Mouse (Mus musculus) embryonic fibroblast, embryonic 13.5 days (primary cell): ENCODE measurements at regions not wholly inside any gene's neighbourhood (a gene's known extent, or its start where the extent isn't known, plus 50 kb on each side); places are given as distances from the start of the nearest gene placed in this dataset.

Experiments
- CTCF ChIP-seq: IDR thresholded peaks from 2 replicates; pipeline ENCODE4 v1.5.1; 2011; ENCODE audit warnings: mild to moderate bottlenecking, control low read depth, low read length, moderate library complexity, borderline replicate concordance; ENCODE audit not compliant: insufficient read depth
- POLR2A ChIP-seq: IDR thresholded peaks from 2 replicates; pipeline ENCODE4 v1.6.1; 2011; ENCODE audit warnings: low read depth, mild to moderate bottlenecking, control low read depth, low read length, moderate library complexity

DNA sequence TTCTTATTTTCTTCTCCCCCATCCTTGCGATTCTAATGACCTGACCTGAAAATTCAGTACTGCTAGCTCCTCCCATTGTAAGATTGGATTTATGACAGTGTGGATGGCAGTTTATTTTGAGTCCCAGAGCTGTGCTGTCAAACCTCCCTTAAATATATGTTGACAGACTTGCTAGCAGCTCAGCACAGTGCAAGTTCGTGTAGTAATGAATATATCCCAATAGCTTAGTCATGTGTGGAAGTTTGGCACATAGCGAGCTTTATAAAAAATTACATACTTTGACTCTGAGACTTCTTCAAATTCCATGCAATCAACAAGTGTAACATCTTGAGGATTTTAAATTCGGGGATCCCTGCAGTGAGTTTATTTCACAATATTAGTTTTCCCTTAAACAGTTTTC lies 243.5 kb downstream of the Slc16a7 start:
- no peak for TF ChIP-seq CTCF
- no peak for TF ChIP-seq POLR2A
